Mouse (Mus musculus) gastrocnemius, postnatal 36 days (tissue): ENCODE measurements around the gene Fam53b. TPM values are rescaled to one million over a fixed set of nuclear protein-coding genes. Genes with fewer than 3 reads are reported as not detected.

Source experiments
- DNase-seq, 2 experiments: peaks; one replicate each; pipeline ENCODE4 v3.0.0; 2022
- intact Hi-C: fragments of 180-260 bp; cut with DNase I; formaldehyde crosslinking; loops from one replicate; pipeline ENCODE4 v1.15.1; 2025
- total RNA-seq, 2 experiments: library from RNA; stranded (reverse); gene quantifications; 2 replicates each; pipeline ENCODE4 v1.2.3; 2021

Fam53b gene
- total RNA-seq, 2 experiments from 2014 or later, result 15.0 to 16.1 TPM

DNA sequence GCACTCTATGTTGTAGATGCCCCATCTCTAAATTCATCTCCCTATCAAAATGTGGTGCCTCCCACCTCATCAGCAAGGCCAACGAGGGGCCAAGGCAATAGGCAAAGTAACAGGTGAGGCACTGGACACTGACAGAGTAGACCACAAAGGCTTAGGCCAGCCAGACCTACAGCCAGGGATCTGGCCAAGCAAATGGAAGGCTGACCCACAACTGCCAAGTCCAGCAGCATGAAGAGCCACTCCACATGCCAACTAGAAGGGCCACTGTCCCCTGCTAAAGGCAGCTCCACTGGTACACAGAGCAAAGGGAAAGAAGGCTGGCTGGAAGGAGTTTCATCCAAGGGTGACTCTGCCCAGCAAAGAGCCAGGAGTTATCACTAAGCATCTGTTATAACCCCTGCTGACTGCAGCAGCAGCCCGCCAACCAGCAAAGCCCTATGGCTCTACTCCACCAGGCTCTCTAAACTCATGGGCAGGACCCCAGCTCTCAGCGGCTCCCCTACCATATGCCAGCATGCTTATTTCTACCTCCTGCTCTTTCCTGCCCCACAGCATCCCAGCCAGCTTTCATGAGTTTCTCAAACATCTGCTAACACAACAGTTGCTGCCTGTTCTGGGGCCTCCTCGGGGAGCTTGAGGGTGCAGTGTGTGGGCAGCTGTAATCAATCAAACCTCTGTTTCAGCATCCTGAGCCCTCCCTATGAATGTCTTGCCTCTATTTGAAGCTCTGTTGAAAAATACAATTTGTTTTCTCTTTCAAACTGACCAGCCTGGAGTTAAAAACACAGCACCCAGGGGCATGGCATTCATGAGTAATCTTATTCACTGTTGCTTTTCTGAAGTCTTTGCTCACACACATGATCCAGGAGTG is 59.9 kb downstream of the Fam53b start:
- intact Hi-C loops, result no loop called here
- DNase-seq, result no peak

DNA sequence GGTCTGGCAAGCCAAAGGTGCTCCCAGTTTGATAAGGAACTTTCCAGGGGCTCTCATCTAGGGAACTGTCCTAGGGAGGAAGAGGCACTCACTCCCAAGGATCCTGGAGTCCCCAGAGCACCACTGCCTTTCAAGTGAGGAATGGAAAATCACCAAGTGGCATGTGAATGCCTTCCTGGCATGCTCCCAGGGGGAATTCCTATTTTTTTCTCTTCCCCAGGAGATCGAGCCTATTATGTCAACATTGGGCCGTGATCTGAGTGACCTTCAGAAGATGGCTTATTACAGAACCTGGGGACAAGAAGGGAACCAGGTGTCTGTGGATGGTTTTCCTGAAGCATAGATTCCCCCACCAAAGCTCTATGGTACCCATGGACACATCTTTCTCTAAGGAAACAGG is 62.0 kb downstream of the Fam53b start:
- intact Hi-C loops, result no loop called here
- no peak for DNase-seq

DNA sequence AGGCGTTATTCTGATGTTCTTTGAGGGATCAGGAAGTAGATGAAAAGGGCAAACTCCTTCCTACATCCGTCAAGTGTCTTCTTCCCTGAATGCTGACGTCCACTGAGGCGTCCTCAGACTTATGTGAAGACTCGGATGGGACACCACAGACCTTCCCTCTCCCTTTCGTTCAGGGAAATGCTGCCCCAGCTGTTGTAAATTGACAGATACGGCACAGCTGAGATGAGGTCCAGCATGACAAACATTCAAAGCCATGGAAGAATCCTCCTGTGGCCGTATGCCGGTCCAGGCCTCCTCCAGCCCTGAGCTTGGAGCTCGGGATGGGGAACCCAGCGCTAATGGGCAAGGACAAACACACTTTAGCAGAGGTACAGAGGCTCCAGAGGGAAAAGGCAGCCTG is 64.2 kb downstream of the Fam53b start:
- intact Hi-C loops, result no loop called here

DNA sequence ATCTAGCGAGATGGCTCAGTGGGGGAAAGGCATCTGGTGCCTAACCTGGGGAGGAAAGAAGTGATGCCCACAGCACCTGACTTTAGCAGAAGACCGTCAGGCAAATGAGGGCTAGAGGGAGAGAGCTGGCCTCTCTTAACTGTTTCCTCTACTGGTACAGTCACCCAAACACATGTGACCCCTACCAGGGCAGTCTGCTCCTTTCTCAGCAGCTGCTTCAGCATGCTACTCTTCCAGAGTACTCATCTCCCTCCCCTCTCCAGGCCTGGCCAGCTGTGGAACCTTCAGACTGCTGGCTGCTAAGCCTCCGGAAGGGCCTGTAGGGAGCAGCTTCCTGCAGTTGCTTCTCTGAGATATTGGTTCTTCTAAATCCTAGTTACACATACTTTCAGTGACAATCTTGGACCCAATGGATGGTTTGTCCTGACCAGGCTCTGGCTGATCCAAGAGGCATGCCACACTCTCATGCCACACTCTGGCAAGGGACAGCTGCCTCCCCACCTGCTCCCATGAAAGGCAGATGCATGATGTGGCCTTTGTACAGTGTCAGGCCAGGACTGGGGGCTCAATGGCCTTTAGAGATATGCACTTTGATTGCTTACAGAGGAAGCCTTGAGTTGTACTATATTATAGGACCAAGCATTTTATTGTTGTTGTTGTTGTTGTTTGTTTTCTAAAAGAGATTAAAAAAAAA is 65.5 kb downstream of the Fam53b start:
- intact Hi-C loops, result no loop called here
- DNase-seq, result no peak

More for the DNA sequence above, 64.2 kb downstream of the Fam53b start:
- no peak for DNase-seq

DNA sequence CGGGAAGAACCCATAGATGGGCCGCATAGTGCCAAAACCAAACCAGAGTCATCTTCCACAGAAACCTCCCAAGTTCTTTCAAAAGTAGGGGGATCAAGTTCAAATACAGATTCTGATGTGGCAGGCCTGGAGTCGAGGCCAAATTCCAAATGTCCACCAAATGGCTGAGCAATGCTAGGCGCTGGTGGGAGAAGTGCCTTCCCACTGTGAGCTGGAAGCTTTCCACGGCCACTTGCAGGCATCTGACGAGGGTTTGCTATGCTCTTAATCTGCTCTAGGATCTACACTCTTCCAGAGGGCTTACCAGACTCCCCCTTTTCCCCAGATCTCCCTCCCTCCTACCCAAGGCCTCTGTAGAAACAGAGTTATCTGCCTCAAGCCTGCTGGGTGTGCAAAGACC is 66.6 kb downstream of the Fam53b start:
- intact Hi-C loops, result no loop called here
- no peak for DNase-seq

DNA sequence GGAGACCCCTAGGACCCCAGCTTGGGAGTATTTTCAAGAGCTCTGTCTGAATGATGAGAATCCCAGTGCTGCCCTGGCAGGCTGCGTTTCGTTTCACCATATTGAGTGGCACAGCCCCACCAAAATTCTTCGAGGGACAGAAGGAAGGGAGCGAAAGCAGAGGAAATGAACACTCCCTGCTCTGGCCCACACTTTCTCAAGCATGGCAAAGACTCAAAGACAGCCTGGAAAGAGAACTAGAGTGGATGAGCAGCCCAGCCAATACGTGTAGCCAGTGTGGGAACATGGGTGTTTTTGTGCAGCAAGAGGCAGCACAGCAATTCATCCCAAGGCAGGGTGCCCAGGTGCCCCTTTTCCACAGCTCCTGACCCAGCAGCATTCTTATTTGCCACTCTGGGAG is 70.8 kb downstream of the Fam53b start:
- intact Hi-C loops, result no loop called here
- no peak for DNase-seq

DNA sequence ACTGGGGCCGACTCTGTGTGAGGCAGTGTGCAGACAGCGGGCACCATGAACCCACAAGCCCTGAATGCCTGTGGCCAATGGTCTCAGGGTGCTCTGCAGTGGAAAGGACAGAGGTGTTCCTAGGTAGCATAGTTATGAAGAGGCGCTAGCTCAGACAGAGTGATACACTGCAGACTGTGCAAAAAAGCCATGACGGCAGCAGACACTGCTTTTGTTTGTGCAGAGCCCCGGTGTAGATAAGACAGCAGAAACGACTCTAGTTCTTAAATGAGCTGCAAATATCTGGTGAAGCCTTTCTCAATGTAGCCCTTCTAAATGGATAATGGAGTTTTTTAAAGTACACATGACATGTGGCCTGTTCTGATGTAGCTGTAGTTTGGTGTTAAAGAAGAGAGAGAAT is 73.9 kb downstream of the Fam53b start:
- intact Hi-C loops, result loop anchor here (5.0 kb wide), 1 partner anchor 72 kb away; the partner anchor contains the start of gene Fam53b
- DNase-seq, result no peak

DNA sequence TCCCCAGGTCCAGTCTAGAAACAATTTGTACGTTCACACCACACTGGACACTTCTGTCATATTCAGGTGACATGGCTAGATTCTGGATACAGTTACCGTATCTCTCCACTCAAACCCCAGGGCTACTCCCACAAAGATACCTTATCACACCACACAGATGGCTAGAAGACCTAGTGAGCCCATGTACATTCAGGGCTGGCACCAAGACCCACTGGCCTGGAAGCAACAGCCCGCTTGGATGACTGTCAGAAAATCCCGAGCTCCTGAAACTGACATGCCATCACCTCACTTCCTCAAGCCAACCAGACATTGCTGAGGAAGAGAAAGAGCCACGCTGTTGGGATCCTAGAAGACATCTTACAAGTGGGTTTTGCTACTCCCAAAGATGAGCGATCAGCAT is 74.8 kb downstream of the Fam53b start:
- intact Hi-C loops, result loop anchor here (5.0 kb wide), 1 partner anchor 73 kb away; the partner anchor contains the start of gene Fam53b
- no peak for DNase-seq

DNA sequence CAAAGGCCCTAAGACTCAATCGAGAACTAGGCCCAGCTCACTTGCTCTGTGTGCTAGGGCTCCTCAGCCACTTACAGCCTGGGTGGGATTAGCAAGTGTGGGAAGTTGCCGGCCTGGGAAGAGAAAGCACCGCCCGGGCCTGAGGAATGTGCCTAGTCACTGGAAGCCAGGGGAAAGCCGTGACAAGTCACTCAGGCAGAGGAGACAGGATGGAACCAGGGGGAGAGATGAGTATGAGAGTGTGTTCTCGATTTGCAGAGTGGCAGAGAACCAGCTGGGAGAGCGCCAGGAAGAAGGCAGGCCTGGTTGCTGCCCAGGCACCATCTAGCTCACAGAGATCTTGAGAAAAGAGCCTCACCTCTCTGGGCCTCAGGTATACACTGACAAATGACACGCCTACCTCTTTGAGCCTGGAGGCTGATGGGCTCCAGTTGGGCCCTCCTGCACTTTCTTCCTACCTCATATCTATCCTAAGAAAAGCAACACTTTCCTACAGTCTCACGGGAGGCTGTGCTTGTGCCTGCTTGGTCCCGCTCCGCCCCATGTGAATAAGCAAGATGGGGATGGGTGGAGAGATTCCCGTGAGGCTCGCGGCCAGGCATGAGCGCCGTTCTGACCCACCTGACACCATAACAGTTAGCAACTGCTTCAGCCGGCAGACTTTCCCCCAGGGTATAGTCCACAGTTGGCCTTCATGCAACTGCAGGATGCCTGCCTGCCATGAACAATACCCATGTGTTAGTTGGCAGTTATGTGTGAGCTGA is 77.4 kb downstream of the Fam53b start:
- intact Hi-C loops, result loop anchor here (5.0 kb wide), 1 partner anchor 76 kb away; the partner anchor contains the start of gene Fam53b
- DNase-seq, result peak; percentile 51 to 57

DNA sequence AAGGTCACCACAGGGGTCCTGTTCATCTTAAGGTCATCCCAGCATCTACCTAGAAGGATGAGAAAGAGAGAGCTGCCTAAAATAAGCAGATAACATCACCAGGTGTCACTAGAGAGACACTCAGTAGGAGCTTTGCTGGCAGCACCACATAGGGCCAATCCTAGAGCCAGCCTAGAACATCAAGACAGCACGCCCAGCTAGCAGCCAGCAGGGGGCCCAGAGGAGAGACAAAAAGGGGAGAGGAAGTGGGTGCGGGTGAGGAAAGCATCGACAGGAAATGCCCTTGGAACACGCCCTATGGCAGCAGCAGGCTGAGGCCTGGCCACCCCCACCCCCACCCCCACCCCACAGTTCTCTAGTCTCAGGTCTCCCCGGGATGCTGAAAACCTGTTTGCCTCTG is 78.5 kb downstream of the Fam53b start:
- DNase-seq, result peak in 1 of 2 experiments; percentile 47
- intact Hi-C loops, result loop anchor here (5.0 kb wide), 1 partner anchor 77 kb away; the partner anchor contains the start of gene Fam53b

DNA sequence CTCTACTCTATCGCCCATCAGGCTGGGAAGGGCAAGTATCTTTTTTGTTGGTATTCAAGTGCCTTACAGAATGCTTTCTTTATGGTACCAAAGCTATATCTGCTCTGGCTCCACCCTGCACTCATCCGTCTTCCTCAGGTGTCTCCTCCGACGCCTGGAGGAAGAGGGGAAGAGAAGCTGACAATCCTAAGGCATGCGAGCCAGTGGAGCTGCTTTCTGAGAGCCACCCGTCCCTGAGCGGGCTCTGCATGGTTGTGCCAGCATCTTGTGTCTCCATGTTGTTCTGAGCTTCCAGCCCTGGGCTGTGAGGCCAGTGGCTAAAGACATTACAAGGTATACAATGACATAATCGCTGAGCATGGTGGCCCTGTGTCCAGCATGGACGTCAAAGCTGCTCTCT is 79.5 kb downstream of the Fam53b start:
- intact Hi-C loops, result no loop called here
- DNase-seq, result no peak

DNA sequence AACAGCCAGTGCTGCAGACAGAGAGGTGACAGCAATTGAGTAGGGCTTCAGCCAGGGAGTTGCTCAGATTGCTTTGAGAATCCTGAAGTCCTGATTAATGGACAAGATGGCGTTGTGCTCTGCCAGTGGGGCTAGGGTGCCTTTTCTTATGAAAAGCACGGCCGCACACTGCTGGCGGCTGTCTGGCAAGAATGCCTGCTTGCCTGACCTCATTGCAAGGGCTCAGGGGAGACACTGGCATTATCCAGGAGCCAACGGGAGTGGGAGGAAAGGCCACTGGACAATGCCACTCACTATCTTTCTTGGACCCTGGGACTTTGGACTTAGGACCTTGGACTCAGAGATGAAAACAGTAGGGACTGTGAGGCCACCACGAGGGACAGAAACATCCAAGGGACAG is 80.2 kb downstream of the Fam53b start:
- intact Hi-C loops, result no loop called here
- DNase-seq, result no peak

DNA sequence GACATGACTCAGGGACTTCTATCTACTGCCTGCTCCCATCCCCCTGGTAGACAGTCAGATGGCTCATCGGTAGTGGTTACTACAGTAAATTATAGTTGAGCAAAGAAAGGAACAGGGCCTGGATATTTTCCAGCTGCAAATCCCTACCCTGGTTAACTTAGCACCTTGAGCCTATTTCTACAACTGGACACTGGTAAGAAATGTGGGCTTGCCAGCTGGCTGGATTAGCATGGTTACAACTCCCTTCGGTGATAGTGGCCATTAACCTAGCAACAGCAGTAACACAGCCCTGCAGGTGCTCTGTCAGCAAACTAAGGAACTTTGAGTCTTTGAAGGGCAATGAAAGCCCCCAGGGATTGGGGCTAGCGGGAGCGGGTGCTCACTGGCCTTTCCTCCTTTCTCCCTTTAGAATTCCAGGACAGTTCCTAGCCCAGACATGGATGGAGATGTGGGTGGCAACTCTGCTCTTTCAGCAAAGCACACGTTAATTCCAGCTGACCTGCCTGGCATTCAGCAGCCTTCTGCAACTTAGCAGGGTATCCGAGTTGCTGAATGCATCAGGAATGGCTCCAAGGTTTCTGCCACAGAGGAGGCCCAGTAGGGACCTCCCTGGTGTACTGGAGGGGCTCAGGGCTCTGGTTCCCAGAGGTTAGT is 81.4 kb downstream of the Fam53b start:
- intact Hi-C loops, result no loop called here
- no peak for DNase-seq

DNA sequence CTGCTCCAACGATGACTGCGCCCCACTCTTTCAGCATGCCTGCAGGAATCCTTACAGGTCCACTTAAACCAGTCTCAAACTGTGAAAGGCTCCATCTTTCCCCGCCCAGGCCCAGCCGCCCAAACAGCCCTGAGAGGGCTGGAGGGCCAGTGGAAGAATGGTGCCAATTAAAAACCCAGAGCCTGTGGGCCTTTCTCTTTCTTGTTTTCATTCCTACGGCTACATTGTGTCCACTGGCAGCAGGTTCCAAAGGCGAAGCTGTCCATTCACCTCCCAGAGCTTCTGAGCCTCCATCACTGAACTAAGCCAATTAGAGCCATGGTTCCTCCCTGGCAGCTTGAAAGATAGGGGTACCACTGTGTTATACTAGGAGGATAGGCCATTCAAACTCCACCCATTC is 82.1 kb downstream of the Fam53b start:
- no peak for DNase-seq
- intact Hi-C loops, result no loop called here

DNA sequence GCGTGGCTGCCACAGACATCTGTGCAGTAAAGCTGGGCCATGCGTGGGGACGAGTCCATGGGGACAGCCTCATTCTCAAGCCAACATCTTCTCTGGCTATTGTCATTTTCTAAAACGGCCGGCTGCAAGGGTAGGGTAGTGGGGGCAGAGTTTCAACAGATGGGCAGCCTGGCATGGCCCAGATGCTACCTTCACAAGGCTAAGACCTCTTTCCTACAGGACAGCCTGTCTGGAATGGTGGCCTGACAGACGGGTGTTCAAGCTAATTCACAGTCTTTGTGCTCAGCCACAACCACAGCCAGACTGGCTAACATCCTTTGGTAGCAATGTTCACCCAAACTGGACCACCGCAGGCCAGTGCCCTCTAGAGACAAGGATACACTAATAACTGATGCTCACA is 83.2 kb downstream of the Fam53b start:
- intact Hi-C loops, result no loop called here
- DNase-seq, result no peak

DNA sequence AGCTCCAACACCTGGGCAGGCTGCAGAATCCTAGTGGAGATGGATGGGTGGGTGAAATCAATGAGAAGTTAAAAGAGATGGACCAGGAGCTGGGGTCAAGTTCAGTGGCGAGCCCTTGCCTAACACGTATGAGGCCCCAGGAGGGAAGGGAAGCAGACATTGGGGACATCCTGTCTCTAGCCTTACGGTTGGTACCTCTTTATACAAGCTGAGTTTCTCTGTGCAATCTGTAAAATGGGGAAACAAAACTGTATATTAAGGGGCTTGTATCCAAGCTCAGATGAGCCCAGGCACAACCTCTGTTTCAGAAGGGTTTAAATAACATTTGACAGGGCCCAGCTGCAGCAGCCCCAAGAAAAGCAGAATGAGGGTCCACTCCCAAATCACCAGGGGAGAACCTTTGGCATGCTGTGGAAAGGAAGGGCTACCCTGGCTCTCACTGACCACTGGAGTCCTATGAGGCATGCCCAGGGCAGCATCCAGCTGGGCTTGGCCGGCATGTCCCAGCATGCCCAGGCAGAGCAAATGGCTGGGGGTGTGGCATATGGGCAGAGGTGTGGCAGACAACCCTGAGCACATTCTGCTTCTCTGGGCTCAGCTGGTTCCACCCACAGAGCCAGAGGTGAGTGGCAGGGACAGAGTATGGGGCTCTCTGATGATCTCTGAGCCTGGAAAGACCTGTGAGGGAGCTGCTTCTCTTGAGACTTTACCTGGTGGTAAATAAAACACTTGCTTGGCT is 84.4 kb downstream of the Fam53b start:
- no peak for DNase-seq
- intact Hi-C loops, result no loop called here

DNA sequence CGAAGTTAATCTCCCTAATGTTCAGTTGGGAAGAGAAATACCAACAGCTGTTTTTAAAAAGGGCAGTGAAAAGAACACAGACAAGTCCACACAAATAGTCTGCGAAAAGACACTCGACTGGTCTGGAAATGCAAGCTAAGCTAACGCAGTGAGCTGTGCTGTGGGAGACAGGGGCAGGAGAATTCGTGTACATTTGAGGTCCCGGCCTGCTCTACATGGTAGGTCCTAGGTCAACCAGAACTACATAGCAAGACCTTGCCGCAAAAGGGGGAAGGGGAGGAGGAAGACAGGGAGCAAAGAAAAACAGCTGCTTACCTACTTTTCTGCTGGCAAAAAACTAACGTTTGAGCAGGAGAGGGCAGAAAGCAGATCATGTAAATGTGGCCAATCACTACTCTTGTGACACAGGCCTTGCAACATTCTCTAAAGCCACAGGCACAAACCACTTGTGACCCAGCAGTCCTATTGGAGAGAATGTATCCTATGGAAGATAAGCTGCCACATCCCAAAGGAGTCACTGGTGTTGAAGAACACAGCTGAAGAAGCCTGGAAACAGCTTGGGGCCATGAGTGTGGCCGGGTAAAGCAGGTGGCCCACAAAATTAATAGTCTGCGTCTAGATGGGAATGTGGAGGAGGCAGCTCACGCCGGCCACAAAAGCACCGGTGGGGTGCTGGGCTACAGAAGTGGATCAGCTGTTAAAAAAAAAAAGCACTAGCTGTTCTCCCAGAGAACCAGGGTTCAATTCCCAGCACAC is 87.4 kb downstream of the Fam53b start:
- intact Hi-C loops, result no loop called here
- no peak for DNase-seq

DNA sequence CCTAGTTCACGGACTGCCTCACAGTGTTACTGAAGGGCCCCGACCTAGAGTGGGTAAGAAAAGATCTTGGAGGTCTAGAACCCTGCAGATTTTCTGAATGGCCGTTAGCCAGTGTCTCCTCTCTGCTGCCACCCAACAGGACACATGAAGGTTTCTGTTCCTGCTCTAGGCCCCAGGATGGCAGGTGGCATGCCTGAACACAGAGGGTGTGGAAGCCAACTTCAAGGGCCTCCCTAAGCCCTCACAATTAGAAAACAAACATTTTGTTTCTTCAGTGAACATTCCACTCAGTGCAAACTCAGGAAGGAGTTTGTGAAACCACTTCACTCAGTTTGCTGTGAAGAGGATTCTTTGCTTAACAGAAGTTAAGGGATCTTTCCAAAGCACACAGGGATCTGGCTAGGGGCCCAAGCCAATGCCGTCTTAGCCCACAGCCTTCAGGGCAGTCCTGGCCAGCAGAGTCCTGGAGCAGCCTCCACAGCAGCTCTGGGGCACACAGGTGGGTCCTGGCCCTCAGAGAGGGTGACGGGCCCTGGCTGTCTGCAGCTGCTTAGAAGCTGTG is 89.1 kb downstream of the Fam53b start:
- no peak for DNase-seq

DNA sequence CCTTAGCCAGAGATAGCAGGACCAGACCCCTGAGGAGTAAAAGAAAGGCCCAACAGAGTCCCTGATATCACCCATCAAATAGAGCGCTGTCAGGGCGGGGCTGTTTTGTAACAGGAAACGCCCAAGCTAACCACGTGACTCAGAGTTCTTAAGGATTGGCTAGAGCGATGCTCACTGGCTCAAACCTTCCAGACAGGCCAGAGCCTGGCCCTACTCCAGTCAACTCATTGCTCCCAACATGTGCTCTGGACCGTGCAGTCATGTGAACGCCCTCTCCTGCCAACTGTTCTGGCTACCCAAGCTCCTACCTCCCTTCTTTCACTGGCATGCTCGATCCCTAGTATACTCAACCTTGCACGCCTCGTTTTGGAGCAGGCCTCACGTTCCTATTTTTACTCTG is 89.8 kb downstream of the Fam53b start:
- peak; percentile 72 to 77 for DNase-seq
- intact Hi-C loops, result loop anchor here (5.0 kb wide), 1 partner anchor 88 kb away; the partner anchor contains the start of gene Fam53b

More for the DNA sequence above, 89.1 kb downstream of the Fam53b start:
- intact Hi-C loops, result loop anchor here (5.0 kb wide), 1 partner anchor 88 kb away; the partner anchor contains the start of gene Fam53b
